Mouse (Mus musculus): Measurements from ENCODE around the gene Klk1b16.
"Not testable (repeated sequence)": the region's sequence is repeated elsewhere in the genome, so short reads cannot be mapped to it uniquely, and the experiment has no call there.

The Klk1b16 gene

DNA sequence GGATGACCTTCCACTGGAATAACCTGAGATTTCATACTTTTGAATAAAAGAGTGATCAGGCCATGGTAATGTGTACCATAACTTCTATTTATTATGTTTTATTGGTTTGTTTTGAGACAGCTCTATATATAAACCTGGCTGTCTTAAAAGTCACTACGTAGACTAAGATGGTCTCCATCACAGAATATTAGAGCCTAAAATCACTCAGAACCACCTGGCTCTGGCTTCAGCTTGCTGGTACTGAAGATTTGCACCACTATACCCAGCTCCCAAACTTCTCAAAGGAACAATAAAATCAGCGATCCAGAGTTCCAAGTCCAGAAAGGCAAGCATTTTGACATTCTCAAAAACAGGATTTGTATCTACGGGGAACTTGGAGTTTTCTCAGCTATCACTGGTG, at the start of gene Klk1b16:
Gene Klk1b16 (plus strand): TSS at position 301 of the 400 bp plus-strand sequence.
- no peak for DNase-seq (ENCODE audit: low spot score in 2 of 2)

DNA sequence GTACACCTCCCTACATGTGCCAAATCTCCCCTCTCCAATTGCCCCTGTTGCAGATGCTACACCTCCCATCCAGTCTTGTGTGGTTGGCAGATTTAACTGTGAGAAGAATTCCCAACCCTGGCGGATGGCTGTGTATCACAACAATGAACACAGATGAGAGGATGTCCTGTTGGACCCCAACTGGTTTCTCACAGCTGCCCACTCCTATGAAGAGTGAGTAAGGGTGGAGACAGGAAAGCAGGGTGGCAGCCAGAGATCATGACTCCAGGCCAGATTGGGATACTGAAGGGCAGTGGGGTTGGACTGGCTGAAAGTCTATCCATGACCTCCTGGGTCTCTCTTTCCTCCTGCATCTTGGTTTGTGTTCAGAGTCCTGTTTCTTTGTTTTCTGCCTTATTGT, 40.5 kb upstream of the Klk1b16 start:
- DNase-seq (ENCODE audit: low spot score in 2 of 2) = no peak

DNA sequence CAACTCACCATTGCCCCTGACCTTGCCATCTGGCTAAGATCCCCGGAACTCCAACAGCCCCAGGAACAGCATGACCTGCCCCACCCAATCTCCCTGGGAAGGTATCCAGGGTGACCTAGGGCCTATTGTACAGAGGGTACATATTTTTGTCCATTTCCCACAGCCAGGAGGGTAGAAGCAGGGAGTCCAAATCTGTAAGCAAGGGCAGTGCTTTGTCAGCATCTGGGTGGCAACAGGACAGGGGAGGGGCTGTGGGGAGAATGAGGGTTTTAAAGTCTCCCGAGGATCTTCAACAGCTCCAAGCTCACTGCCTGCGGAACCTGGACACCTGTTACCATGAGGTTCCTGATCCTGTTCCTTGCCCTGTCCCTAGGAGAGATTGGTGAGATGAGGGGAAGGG, 34.5 kb upstream of the Klk1b16 start, which contains the start of gene Klk1b21:
Gene Klk1b21 (plus strand): TSS at position 301 of the 400 bp plus-strand sequence.
- not testable (repeated sequence) for DNase-seq (ENCODE audit: low spot score in 2 of 2)

DNA sequence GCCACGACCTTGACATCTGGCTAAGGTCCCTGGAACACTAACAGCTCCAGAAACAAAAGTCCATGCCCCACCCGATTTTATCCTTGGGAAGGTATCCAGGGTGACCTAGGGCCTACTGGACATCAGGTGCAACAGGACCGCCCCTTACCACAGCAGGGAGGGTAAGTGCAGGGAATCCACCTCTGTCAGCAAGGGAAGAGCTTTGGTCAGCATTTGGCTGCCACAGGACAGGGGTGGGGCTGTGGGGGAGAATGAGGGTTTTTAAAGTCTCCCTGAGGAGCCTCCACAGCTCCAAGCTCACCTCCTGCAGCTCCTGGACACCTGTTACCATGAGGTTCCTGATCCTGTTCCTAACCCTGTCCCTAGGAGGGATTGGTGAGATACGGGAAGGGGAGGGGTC, 24.2 kb upstream of the Klk1b16 start, which contains the start of gene Klk1b22:
Gene Klk1b22 (plus strand): TSS at position 301 of the 400 bp plus-strand sequence.
- DNase-seq (ENCODE audit: low spot score in 2 of 2) = no peak

DNA sequence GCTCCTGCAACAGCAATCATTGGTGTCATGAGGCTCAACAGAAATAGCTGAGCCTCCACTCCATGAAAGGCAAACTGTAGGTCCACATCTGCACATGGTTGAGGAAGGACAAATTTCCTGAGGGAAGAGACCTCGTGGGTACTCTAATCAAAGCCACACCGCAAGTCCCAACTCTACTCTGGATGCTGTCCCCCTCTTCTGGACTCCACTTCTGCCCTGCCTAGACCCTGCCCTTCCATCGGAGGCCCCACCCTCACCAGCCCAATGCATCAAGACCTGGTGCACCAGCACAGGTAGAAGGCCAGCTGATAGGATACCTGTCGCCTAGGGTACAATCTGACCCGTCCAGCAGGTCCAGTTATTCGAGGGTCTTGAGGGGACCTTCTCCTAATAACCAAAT, 13.1 kb upstream of the Klk1b16 start:
- no peak for DNase-seq (ENCODE audit: low spot score in 2 of 2)

DNA sequence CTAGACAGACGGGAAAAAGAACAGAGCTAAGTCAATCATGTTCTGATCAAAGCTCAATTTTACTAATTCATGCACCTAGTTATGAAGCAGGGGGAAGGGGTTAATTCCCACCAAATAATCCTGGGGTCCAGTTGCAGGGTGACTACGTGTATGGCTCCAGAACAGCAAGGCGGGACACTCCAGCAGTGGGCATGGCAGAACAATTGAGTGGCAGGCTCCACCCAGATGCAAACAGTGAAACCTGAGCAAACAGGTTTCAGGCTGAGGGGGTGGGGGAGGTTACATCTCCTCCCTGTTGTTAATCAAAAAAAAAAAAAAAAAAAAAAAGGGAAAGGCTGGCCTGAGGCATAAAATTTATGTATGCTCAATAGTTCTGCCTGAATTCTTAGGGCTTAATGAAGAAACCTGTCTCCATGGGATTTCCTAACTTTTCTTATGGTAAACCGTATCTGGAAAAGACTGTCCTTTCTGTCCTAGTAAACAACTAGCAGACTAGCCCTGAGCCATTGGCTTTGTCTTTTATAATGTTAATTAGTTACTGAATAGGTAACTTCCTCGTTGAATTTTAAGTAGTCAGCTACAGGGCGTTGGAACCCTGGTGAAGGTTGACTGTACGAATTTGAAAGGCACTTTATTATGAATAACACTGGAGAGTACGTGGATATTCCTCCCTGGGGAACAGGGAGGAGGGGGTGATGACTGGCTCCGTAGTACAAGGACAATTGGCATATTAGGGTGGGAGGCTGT, 42.9 kb downstream of the Klk1b16 start:
- DNase-seq (ENCODE audit: low spot score in 2 of 2) = no peak

DNA sequence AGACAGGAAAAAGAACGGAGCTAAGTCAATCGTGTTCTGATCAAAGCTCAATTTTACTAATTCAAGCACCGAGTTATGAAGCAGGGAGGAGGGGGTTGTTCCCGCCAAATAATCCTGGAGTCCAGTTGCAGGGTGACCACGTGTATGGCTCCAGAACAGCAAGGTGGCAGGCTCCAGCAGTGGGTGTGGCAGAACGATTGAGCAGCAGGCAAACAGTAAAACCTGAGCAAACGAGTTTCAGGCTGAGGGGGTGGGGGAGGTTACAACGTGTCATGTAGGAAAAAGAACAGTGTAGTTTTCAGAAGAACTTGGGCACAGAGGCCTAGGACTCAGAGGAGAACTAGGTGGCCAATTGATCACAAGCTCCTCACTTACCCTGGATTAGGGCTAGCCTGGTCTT, 49.9 kb downstream of the Klk1b16 start:
- not testable (repeated sequence) for DNase-seq (ENCODE audit: low spot score in 2 of 2)

DNA sequence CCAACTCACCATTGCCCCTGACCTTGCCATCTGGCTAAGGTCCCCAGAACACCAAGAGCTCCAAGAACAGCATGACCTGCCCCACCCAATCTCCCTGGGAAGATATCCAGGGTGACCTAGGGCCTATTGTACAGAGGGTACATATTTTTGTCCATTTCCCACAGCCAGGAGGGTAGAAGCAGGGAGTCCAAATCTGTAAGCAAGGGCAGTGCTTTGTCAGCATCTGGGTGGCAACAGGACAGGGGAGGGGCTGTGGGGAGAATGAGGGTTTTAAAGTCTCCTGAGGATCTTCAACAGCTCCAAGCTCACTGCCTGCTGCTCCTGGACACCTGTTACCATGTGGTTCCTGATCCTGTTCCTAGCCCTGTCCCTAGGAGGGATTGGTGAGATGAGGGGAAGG, 51.4 kb downstream of the Klk1b16 start, which contains the start of gene Klk1b24:
Gene Klk1b24 (plus strand): TSS at position 301 of the 400 bp plus-strand sequence.
- DNase-seq (ENCODE audit: low spot score in 2 of 2) = not testable (repeated sequence)
